Comparison of ENCODE assay signal across 17 mouse cellular contexts in the genomic region with DNA sequence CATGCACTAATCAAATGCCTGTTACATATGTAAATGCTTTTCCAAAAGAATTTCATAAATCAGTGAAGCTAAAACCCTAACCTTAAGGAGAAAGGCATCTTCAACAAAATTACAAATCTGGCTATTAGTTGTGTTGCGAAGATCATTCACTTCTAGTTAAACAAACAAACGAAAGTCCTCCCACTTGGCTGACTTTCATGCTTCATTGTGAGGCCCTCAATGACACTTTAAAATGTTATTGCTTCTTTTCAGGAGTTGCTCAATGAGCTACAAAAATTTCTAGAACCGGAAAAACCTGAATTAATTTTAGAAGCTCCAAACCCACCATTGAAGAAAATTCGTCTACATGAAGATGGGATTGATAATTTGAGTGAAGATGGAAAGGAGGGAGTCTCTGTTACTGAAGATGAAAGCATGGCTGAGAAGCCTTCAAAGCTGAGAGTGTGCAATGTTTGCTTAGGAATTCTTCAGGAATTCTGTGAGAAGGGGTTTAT.
"Had no signal": no experiment of that assay in that cellular context is flagged by ENCODE, and none has a peak within 500 bp of the region (broad histone marks: within the 10 kb centered on the region; RNA-seq: fewer than 3 reads in every experiment).

No protein-coding gene starts in this region.

- H3K27ac ChIP-seq: liver, embryonic 13.5 days; liver, embryonic 15.5 days; lung, embryonic 15.5 days; macrophage; midbrain, embryonic 13.5 days; midbrain, embryonic 15.5 days; neural tube, embryonic 12.5 days; stomach, embryonic 15.5 days; stomach, postnatal 0 days had no signal

- ATAC-seq: liver, postnatal 0 days; midbrain, embryonic 13.5 days; midbrain, embryonic 15.5 days had no signal

- H3K9ac ChIP-seq: liver, embryonic 13.5 days; liver, embryonic 15.5 days; liver, postnatal 0 days; lung, embryonic 15.5 days; midbrain, embryonic 13.5 days; midbrain, embryonic 15.5 days; neural tube, embryonic 12.5 days; stomach, embryonic 15.5 days had no signal

- H3K4me1 ChIP-seq: liver, embryonic 15.5 days; stomach, embryonic 15.5 days had no signal

- H3K9me3 ChIP-seq: liver, embryonic 13.5 days; liver, embryonic 15.5 days; lung, embryonic 15.5 days; megakaryocyte, embryonic 14.5 days; midbrain, embryonic 13.5 days; midbrain, embryonic 15.5 days; neural tube, embryonic 12.5 days; stomach, embryonic 15.5 days had no signal

- H3K4me3 ChIP-seq: liver, embryonic 13.5 days; liver, embryonic 15.5 days; lung, embryonic 15.5 days; megakaryocyte, embryonic 14.5 days; midbrain, embryonic 13.5 days; midbrain, embryonic 15.5 days; neural tube, embryonic 12.5 days; stomach, embryonic 15.5 days had no signal

- H3K4me2 ChIP-seq: liver, embryonic 13.5 days; liver, embryonic 15.5 days; lung, embryonic 15.5 days; midbrain, embryonic 11.5 days; midbrain, embryonic 13.5 days; midbrain, embryonic 15.5 days; neural tube, embryonic 12.5 days; stomach, embryonic 15.5 days had no signal

- DNase-seq: liver; liver, embryonic 13.5 days; liver, postnatal 0 days; right cerebral cortex, postnatal 14 days; thymus, adult 2 months; thymus, postnatal 25 days; thymus, postnatal 4 days had no signal

- H3K27me3 ChIP-seq: liver, embryonic 13.5 days; liver, embryonic 15.5 days; lung, embryonic 15.5 days; megakaryocyte, embryonic 14.5 days; midbrain, embryonic 13.5 days; midbrain, embryonic 15.5 days; neural tube, embryonic 12.5 days; stomach, embryonic 15.5 days had no signal
